Mouse (Mus musculus) macrophage (primary cell): ENCODE results near the gene Nipa2. TPM values are rescaled to one million over a fixed set of nuclear protein-coding genes. Genes with fewer than 3 reads are reported as not detected.

ENCODE experiments used
- H3K27ac ChIP-seq: fragments of 350-480 bp; formaldehyde crosslinking; 2 replicates; pipeline ENCODE4 v1.9.0; 2021
- H3K36me3 ChIP-seq: fragments of 350-480 bp; formaldehyde crosslinking; 2 replicates; pipeline ENCODE4 v1.9.0; 2021; ENCODE audit errors: inconsistent target
- H3K4me3 ChIP-seq: fragments of 350-480 bp; formaldehyde crosslinking; 2 replicates; pipeline ENCODE4 v1.9.0; 2021; ENCODE audit errors: inconsistent target
- H3K79me2 ChIP-seq: fragments of 350-480 bp; formaldehyde crosslinking; 2 replicates; pipeline ENCODE4 v1.9.0; 2021; ENCODE audit errors: inconsistent target
- WGBS: methylation state at CpG from one replicate; pipeline ENCODE4 v1.1.7; 2026; ENCODE audit warnings: inconsistent platforms; ENCODE audit not compliant: missing documents; 5-methylcytosine and 5-hydroxymethylcytosine counted together
- polyA plus RNA-seq: library from polyadenylated mRNA; stranded (reverse); fragments of 250-400 nt; gene quantifications from 3 replicates; pipeline ENCODE4 v1.2.4, GENCODE M21; 2018; ENCODE audit warnings: inconsistent platforms
- total RNA-seq, 78 experiments: library from RNA; depleted of rRNA; stranded (reverse); fragments of 250-400 nt; gene quantifications; 1 replicate in 9 of 78; 2 replicates in 24 of 78; 3 replicates in 43 of 78; 4 replicates in 2 of 78; pipeline ENCODE4 v1.2.4; 2018; ENCODE audit warnings: inconsistent platforms in 56 of 78

The Nipa2 gene
- 100 to 1,000 TPM in 18 of 26 experiments, 10 to 100 TPM in 8; 34.9 to 251 (median 128) TPM for total RNA-seq (2018; cell fraction: chromatin; rRNA removed)
- 10 to 100 TPM; 47.4 to 89.8 (median 63.9) TPM for total RNA-seq (2018; cell fraction: cytosol; rRNA removed)
- total RNA-seq (2018; cell fraction: nucleus; rRNA removed) = 100 to 1,000 TPM in 16 of 26 experiments, 10 to 100 TPM in 10; 40.4 to 190 (median 110) TPM
- 46.8 to 70.3 TPM (median 57.8 TPM) in 3 replicates for polyA plus RNA-seq

DNA sequence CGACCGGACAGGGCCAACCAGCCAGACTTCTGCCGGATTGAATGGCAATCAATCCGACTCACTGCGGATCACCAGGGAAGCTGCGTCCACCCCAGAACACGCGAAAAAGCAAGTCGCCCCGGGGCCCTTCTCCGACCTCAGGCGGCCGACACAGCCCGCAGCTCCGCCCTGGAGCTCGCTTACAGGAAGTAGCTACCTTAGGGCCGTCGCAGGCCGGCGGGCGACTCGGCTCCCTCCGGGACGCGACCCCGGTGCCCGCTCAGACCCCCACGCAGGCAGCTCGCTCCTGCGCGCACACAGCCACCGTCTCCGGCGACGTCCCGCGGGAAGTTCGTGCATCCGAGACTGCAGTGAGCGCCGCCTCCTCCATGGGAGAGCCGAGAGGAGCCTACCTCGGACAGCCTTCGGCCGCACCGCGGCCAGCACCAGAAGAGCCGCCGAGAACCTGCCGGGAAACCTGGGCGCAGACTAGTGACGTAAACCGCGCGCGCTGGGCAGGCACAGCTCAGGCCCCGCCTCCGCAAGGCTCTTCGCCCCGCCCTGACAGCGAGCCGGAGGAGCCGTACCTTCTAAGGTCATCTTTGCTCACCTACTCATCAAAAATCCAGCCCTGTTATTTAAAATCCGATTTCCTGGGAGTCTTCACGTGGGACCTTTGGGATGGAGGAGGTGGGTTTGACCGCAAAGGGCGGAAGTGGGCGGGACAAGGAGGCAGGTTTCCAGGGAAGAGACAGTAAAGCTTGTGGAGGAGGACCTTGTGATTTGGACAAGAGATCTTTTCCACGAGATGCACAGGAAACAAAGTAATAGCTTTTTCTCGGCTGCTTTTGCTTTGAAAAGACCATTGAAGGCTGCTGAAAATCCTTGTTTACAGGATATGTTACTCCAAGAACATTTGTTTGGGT, at the start of gene Nipa2:
Gene Nipa2, minus strand, starts transcription at position 473 of the 905 bp plus-strand sequence.
- Histone ChIP-seq H3K4me3 (peak within 1 kb of the TSS; percentile 81), H3K27ac (peak within 1 kb of the TSS; percentile 84), H3K79me2 (peaks cover 51% of the 10 kb centered on the region), H3K36me3 (no peaks in the 10 kb centered on the region; the same call in 1 of the 2 replicates)
- WGBS = under 1% methylated on average over 70 of the region's 70 CpGs

DNA sequence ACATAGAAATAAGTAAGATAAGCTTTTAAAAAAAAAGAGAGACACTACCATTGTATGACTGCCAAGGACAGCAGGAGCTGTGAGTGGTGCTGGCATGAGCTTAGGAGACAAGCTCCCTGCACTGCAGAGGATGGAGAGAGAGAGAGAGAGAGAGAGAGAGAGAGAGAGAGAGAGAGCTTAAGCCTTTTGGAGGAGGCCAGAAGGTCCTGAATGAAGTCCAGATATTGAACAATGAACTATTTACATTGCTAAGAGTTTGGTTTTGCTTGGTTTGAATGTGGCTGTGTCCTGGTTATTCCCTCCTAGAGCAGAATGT, 48.7 kb upstream of the Nipa2 start:
- Histone ChIP-seq H3K36me3 (no peaks in the 10 kb centered on the region), H3K4me3 (no peak overlapping the region), H3K27ac (no peak overlapping the region), H3K79me2 (no peaks in the 10 kb centered on the region)

DNA sequence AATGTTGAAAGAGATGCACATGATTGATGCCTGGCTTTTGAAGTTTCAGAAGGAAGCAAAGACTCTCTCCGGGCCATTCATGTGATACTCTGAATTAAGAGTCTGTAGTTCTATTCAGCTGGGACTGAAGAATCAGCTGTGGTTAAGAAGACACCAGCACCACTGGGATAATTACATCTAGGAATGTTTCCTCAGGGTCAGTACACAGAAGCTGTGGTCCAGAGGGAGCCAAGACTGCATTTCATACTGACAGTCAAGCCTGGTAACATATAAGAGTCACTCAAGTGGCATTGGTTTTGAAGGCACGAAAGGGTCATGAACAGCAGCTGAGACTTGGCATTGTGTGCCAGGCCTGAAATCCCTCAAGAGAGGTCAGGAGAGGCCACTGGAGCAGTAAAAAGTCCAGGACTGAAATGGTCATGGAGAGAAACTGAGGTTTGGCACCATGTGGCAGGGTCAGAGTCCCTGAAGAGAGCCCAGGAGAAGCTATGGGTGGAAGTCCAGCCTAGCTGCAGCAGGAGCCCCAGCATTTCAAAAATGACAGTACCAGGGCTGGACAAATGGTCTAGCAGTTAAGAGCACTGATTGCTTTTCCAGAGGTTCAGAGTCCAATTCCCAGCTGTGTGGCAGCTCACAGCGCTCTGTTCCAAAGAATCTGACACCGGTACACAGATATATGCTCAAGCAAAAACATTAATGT, 48.2 kb upstream of the Nipa2 start:
- WGBS = 91% methylated on average over 4 of the region's 4 CpGs
- H3K79me2 ChIP-seq = no peaks in the 10 kb centered on the region
- no peaks in the 10 kb centered on the region for H3K36me3 ChIP-seq
- H3K27ac ChIP-seq = no peak overlapping the region
- no peak overlapping the region for H3K4me3 ChIP-seq

DNA sequence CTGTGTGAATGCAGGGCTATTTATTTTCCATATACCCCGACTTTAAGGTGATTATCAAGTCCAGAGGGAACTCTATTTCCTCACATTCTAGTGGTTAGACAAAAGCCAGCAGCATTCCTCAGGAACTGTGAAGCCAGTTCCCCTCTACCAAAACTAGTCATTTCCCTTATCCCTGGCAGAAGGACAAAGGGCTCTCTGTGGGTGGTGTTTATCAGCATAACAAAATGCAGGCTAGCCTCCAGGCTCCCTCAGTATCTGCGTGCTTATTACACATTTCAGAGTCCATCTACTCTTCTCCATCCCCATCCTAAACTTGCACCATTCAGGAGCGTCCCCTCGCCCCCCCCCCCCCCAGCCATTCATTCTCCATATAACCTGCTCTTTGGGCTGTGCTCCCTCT, 36.7 kb upstream of the Nipa2 start:
- 92% methylated on average over 1 of the region's 4 CpGs for WGBS
- H3K4me3 ChIP-seq = no peak overlapping the region
- H3K36me3 ChIP-seq = no peaks in the 10 kb centered on the region
- H3K79me2 ChIP-seq = no peaks in the 10 kb centered on the region
- no peak overlapping the region for H3K27ac ChIP-seq

DNA sequence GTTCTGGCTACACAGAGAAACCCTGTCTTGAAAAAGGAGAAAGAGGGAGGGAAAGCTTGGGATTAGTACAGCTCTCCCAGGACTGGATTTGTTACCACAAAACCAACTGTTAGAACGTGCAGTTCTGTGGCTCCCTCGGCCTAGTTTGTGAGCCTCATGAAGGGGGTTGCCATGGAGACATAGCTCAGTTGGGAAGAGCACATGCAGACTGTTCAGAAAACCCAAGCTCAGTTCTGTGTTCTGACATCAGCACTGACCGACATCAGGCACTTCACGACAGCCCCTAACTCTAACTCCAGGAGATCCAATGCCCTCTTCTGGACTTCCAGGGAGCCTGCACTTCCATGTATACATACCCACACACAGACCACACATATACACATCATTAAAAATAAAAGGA, 32.7 kb upstream of the Nipa2 start:
- 91% methylated on average over 4 of the region's 4 CpGs for WGBS
- Histone ChIP-seq H3K4me3 (no peak overlapping the region), H3K36me3 (no peaks in the 10 kb centered on the region), H3K27ac (no peak overlapping the region), H3K79me2 (no peaks in the 10 kb centered on the region)

DNA sequence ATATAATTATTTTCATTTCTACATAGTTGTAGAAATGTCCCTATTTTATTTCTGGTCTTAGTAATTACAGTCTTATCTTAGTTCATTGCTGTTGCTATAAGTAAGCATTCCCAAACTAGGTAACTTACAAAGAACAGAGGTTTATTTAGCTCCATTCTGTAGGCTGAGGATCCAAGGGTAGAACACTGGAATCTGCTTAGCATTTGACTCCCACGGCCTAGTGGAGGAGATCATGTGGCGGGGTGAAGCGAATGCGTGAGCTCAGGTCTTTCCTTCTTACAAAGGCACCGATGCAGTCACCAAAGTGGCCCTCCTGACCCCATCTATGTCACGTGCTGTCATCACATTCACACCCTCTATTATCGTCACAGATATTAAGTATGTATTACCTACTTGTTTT, 29.6 kb upstream of the Nipa2 start:
- H3K4me3 ChIP-seq = no peak overlapping the region
- H3K36me3 ChIP-seq = no peaks in the 10 kb centered on the region
- no peak overlapping the region for H3K27ac ChIP-seq
- WGBS = 94% methylated on average over 7 of the region's 7 CpGs
- no peaks in the 10 kb centered on the region for H3K79me2 ChIP-seq

DNA sequence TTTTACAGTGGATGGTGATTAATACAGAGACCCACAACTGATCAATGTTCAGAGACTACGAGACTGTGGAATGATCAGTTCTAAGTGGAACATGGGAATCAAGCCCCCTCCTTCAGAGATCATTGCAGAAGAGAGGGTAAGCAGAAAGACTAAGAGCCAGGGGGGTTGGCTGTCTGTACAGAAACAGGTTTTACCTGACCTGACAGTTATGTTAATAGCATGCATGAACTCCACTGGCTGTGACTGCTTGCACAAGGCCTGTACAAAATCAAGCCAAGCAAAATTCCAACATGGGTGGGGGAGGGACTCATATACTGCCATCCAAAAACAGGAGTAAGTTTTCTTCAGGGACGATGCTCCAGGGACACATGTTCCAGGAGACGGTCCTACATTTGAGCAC, 28.9 kb upstream of the Nipa2 start:
- Histone ChIP-seq H3K27ac (no peak overlapping the region), H3K4me3 (no peak overlapping the region), H3K36me3 (no peaks in the 10 kb centered on the region), H3K79me2 (no peaks in the 10 kb centered on the region)
- 96% methylated on average over 3 of the region's 3 CpGs for WGBS

DNA sequence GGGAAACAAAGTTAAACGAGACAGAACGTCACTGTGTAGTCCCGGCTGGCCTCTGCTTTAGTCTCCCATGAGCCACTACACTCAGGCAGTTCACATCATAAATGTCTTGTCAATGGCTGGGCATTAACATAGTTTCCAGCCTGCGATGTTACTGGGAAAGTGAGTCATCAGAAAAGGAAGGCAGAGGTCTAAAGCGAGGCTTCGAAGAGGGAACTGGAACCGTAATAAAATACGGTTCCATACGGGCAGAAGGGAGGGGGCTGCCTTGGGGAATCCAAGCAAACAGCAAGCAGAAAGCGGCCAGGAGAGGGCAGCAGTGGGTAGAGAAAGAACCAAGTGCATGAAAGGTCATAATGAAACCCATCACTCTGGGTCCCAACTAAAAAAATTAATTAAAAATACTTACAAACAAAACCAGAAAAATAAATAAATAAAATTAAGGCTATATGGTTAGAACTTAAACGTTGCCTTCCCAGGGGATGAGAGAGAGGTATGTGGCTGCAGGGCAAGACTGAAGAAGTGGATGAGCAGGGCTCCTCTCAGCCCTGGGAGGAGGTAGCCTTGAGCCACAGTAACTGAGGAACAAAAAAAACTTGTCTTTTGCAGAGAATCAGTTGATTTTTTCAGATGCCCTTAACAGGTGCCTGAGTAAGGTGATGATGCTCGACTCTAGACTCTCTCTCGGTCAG, 24.4 kb upstream of the Nipa2 start:
- Histone ChIP-seq H3K27ac (no peak overlapping the region), H3K4me3 (no peak overlapping the region), H3K36me3 (no peaks in the 10 kb centered on the region), H3K79me2 (no peaks in the 10 kb centered on the region)
- WGBS = 18% methylated on average over 13 of the region's 13 CpGs

DNA sequence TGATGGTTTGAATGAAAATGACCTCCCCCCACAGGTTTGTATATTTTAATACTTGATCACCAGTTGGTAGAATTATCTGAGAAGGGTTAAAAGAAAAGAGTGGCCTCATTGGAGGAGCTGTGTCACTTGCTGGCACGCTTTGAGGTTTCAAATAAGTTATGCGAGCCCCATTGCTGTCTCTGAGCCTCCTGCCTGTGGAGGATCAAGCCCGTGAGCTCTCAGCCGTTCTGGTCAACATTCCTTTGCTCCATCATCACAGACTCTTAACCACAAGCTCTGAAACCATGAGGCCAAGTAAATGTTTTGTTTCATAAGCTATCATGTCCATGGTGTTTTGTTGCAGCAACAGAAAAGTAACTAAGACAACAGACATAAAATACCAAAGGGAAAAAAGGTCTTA, 22.5 kb upstream of the Nipa2 start:
- Histone ChIP-seq H3K79me2 (no peaks in the 10 kb centered on the region), H3K27ac (no peak overlapping the region), H3K36me3 (no peaks in the 10 kb centered on the region; the same call in 1 of the 2 replicates), H3K4me3 (no peak overlapping the region)
- 88% methylated on average over 4 of the region's 4 CpGs for WGBS

DNA sequence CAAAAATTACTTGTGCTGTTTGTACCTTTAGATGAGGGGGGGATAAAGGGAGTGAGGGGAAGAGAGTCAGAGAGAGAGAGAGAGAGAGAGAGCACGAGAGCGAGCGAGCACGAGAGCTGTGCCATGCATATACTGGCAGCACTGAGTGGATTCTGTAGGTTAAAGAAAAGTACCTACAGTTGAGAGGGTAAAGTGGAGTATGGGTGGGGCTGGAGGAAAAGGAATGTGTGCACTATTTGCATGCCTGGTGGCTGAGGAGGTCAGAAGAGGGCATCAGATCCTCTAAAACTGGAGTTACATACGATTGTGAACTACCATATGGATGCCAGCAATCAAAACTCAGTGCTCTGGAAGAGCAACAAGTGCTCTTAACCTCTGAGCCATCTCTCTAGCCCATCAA, 20.8 kb upstream of the Nipa2 start:
- no peaks in the 10 kb centered on the region for H3K79me2 ChIP-seq
- WGBS = 96% methylated on average over 5 of the region's 5 CpGs
- H3K27ac ChIP-seq = no peak overlapping the region
- no peaks in the 10 kb centered on the region; the same call in 1 of the 2 replicates for H3K36me3 ChIP-seq
- no peak overlapping the region for H3K4me3 ChIP-seq

DNA sequence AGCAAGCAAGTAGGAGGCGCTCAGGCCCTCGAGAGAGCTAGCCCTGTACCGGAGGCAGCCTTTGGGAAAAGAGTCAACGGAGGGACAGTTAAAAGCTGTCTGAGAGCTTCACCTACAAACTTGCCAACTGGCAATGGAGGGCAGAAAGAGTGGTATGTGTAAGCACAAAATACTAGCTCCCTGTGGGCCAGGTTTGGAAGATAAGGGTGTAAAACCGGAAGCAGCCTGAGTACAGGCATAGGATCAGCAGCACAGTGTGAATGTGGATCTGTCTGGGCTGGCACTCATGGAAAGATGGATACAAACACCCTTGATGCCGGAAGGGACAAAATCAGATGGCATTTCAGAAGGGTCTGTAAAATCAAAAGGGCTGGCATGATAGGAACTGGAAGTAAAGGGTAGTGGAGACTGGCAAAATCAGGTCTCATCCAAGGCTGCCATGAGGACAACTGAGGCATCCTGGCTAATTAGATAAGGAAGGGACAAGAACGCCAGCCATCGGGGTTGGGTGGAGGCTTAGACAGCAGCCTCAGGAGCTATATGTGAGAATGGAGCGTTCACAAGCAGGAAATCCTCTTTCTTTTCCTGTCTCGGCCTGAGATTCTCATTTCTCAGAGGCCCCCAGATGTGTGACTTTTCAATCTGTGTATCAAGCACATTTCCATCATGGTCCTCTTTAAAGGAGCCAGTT, 19.9 kb upstream of the Nipa2 start:
- no peaks in the 10 kb centered on the region; the same call in 1 of the 2 replicates for H3K36me3 ChIP-seq
- H3K27ac ChIP-seq = no peak overlapping the region
- WGBS = 88% methylated on average over 10 of the region's 10 CpGs
- no peak overlapping the region for H3K4me3 ChIP-seq
- no peaks in the 10 kb centered on the region for H3K79me2 ChIP-seq

DNA sequence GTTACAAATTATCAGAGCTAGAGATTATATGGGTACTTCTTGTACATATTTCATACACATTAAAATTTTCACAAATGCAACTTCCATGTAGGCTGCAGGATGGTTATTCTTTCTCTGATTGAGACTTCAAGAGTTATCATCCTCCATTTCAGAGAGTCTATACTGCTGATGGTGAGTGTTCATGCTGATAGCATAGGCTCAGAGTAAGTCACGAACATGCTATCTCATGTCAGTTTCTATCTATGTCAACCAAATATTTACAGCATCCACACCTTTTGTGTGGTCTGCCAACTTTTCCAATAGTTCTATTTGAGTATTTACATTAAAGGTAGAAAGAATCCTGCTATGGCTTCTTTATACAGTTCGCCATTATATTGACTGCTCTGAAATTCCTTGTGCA, 19.2 kb upstream of the Nipa2 start:
- Histone ChIP-seq H3K27ac (no peak overlapping the region), H3K36me3 (no peaks in the 10 kb centered on the region; the same call in 1 of the 2 replicates), H3K4me3 (no peak overlapping the region), H3K79me2 (no peaks in the 10 kb centered on the region)
- WGBS = 100% methylated on average over 2 of the region's 2 CpGs

DNA sequence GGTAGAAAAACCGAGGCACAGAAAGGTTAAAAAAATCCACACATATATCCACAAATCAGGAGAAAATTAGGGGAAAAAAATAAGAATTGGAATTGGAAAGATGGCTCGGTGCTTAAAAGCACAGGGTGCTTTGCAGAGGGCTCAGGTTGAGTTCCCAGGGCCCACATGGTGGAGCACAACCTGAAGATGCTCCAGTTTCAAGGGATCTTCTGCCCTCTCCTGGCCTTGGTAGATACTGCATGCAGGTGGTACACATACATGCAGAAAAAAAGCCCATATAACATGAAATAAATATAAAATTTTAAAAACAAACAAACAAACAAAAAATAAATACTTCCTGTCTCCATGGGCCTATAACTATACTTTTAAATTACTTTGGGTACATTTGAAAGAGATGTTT, 12.2 kb upstream of the Nipa2 start:
- Histone ChIP-seq H3K4me3 (no peak overlapping the region), H3K79me2 (no peaks in the 10 kb centered on the region), H3K27ac (no peak overlapping the region), H3K36me3 (no peaks in the 10 kb centered on the region; the same call in 1 of the 2 replicates)
- 95% methylated on average over 2 of the region's 2 CpGs for WGBS

DNA sequence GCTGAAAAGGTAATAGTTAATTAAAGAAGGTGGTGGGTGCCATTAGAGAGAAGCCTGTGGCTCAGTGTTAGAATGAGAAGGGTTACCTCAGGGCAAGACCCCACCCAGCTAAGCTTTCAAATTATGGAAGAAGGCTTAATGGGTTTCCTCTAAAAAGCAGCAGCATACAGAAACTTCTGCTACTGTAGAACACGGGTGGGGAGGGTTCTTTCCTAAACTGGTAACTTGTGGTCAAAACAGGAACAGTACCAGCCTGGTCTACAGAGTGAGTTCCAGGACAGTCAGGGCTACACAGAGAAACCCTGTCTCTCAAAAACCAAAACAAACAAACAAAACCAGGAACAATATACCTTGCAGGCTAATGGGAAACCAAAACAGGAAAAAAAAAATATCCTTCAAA, 7.1 kb upstream of the Nipa2 start:
- Histone ChIP-seq H3K79me2 (no peaks in the 10 kb centered on the region), H3K27ac (peak overlapping the region; percentile 70), H3K36me3 (no peaks in the 10 kb centered on the region), H3K4me3 (no peak overlapping the region)
- WGBS = 0% methylated on average over 1 of the region's 1 CpGs
